Mouse (Mus musculus): ENCODE data around the gene Snx27.

Snx27 gene

GRCm38 (mm10) chr3:94582456-94582891 is at the start of gene Snx27:
TSS of gene Snx27 (minus strand) at chr3:94582716.
- DNase-seq (ENCODE audit: low spot score in 2 of 2), result peak; percentile 89 to 92

GRCm38 (mm10) chr3:94629876-94630275 is 47.4 kb upstream of the Snx27 start:
- DNase-seq (ENCODE audit: low spot score in 2 of 2), result no peak

GRCm38 (mm10) chr3:94628712-94629111 is 46.2 kb upstream of the Snx27 start:
- no peak for DNase-seq (ENCODE audit: low spot score in 2 of 2)

- DNase-seq (ENCODE audit: low spot score in 2 of 2), result no peak
Measured at GRCm38 (mm10) chr3:94624281-94624680, 41.8 kb upstream of the Snx27 start.

GRCm38 (mm10) chr3:94622550-94622949 is 40.0 kb upstream of the Snx27 start:
- no peak for DNase-seq (ENCODE audit: low spot score in 2 of 2)

GRCm38 (mm10) chr3:94621740-94622507 is 39.4 kb upstream of the Snx27 start:
- DNase-seq (ENCODE audit: low spot score in 2 of 2), result no peak

- no peak for DNase-seq (ENCODE audit: low spot score in 2 of 2)
Measured at GRCm38 (mm10) chr3:94616717-94617116, 34.2 kb upstream of the Snx27 start.

GRCm38 (mm10) chr3:94613258-94613878 is 30.9 kb upstream of the Snx27 start:
- DNase-seq (ENCODE audit: low spot score in 2 of 2), result no peak

GRCm38 (mm10) chr3:94612274-94612673 is 29.8 kb upstream of the Snx27 start:
- DNase-seq (ENCODE audit: low spot score in 2 of 2), result no peak

- no peak for DNase-seq (ENCODE audit: low spot score in 2 of 2)
Measured at GRCm38 (mm10) chr3:94611834-94612233, 29.3 kb upstream of the Snx27 start.

- no peak for DNase-seq (ENCODE audit: low spot score in 2 of 2)
Measured at GRCm38 (mm10) chr3:94611343-94611742, 28.8 kb upstream of the Snx27 start.

GRCm38 (mm10) chr3:94610581-94610980 is 28.1 kb upstream of the Snx27 start:
- no peak for DNase-seq (ENCODE audit: low spot score in 2 of 2)

- no peak for DNase-seq (ENCODE audit: low spot score in 2 of 2)
Measured at GRCm38 (mm10) chr3:94609621-94610020, 27.1 kb upstream of the Snx27 start.

GRCm38 (mm10) chr3:94601959-94602358 is 19.4 kb upstream of the Snx27 start:
- DNase-seq (ENCODE audit: low spot score in 2 of 2), result no peak

- DNase-seq (ENCODE audit: low spot score in 2 of 2), result no peak
Measured at GRCm38 (mm10) chr3:94597224-94597779, 14.8 kb upstream of the Snx27 start.

- no peak for DNase-seq (ENCODE audit: low spot score in 2 of 2)
Measured at GRCm38 (mm10) chr3:94595871-94596287, 13.4 kb upstream of the Snx27 start.

- DNase-seq (ENCODE audit: low spot score in 2 of 2), result no peak
Measured at GRCm38 (mm10) chr3:94591066-94591465, 8.6 kb upstream of the Snx27 start.

- DNase-seq (ENCODE audit: low spot score in 2 of 2), result no peak
Measured at GRCm38 (mm10) chr3:94587962-94588361, 5.4 kb upstream of the Snx27 start.

- no peak for DNase-seq (ENCODE audit: low spot score in 2 of 2)
Measured at GRCm38 (mm10) chr3:94582944-94583343, 428 bp upstream of the Snx27 start.

GRCm38 (mm10) chr3:94581793-94582455 is 592 bp downstream of the Snx27 start:
- DNase-seq (ENCODE audit: low spot score in 2 of 2), result no peak

GRCm38 (mm10) chr3:94581138-94581780 is 1.3 kb downstream of the Snx27 start:
- peak; percentile 9 to 10 for DNase-seq (ENCODE audit: low spot score in 2 of 2)

GRCm38 (mm10) chr3:94574506-94574905 is 8.0 kb downstream of the Snx27 start:
- DNase-seq (ENCODE audit: low spot score in 2 of 2), result no peak
